8 mouse cellular contexts compared by ENCODE assay signal in the genomic region with DNA sequence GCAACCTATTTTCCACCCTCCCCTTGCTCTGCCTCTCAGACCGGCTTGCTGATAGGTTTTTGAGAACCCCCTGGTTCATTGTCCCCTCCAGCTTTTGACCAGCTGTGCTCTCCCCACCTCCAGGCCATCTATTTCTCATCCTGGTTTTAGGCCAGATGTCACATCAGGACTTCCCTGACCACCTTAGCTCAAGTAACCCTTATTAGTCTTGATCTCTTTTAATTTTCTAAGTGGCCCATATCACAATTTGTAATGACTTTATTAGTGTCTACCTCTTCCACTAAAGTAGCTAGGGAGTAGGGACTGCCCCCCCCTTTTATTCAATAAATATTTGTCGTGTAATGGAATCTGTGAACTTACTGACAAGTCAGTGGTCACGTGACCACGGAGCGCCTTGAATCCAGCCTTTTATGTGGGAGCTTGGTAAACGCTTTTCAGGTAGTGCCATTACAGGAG. TPM values are rescaled to one million over a fixed set of nuclear protein-coding genes. Genes with fewer than 3 reads are reported as not detected.
A peak's percentile ranks its signal among the peaks of the same experiment; 100 is the strongest.
DNase-seq lines count a peak whose midpoint lies in the region; ATAC-seq lines count a peak whose summit lies in the region.

No protein-coding gene starts in this region.

- peak overlapping the region; percentile 84 for H3K4me3 ChIP-seq in forebrain, embryonic 14.5 days (ENCODE audit: low read depth, low read length)
- H3K4me3 ChIP-seq in midbrain, embryonic 15.5 days: peak overlapping the region; percentile 95

- peak overlapping the region; percentile 69 for H3K4me2 ChIP-seq in forebrain, embryonic 14.5 days (ENCODE audit: low read length)
- peak overlapping the region; percentile 85 for H3K4me2 ChIP-seq in midbrain, embryonic 15.5 days

- H3K9ac ChIP-seq in forebrain, embryonic 14.5 days (ENCODE audit: low read length): peak overlapping the region; percentile 88
- H3K9ac ChIP-seq in midbrain, embryonic 15.5 days: peak overlapping the region; percentile 72

- DNase-seq in kidney, adult 18-20 months: peak; percentile 21
- no peak for DNase-seq in kidney, adult 8-10 months
- DNase-seq in T-cell, adult 2 months (ENCODE audit: low spot score): peak; percentile 25
- DNase-seq in forebrain, embryonic 14.5 days (ENCODE audit: low spot score): peak; percentile 66
- peak; percentile 41 to 66 for DNase-seq in kidney, postnatal 4 days
- no peak for DNase-seq in layer of hippocampus, postnatal 25 days (ENCODE audit: extremely low spot score in 1 of 2, low spot score in 1 of 2)
- DNase-seq in left cerebral cortex, adult 8-10 months (ENCODE audit: low spot score in 2 of 2): no peak

- peak overlapping the region; percentile 77 for H3K27ac ChIP-seq in forebrain, embryonic 14.5 days (ENCODE audit: low read depth, low read length)
- peak overlapping the region; percentile 85 for H3K27ac ChIP-seq in midbrain, embryonic 15.5 days

- no peak; the same call in 1 of the 2 replicates for ATAC-seq in forebrain, embryonic 14.5 days
- no peak; the same call in none of the 2 replicates for ATAC-seq in midbrain, embryonic 15.5 days (replicated peaks)

- H3K9me3 ChIP-seq in forebrain, embryonic 14.5 days (replicated peaks; ENCODE audit: control insufficient read depth, low read length): no peaks in the 10 kb centered on the region
- H3K9me3 ChIP-seq in midbrain, embryonic 15.5 days: no peaks in the 10 kb centered on the region

- peaks cover 31% of the 10 kb centered on the region for H3K36me3 ChIP-seq in forebrain, embryonic 14.5 days (ENCODE audit: control insufficient read depth, insufficient read depth, low read length)
- peaks cover 19% of the 10 kb centered on the region for H3K36me3 ChIP-seq in midbrain, embryonic 15.5 days (replicated peaks)

- no peaks in the 10 kb centered on the region for H3K27me3 ChIP-seq in forebrain, embryonic 14.5 days (replicated peaks; ENCODE audit: control insufficient read depth, insufficient read depth, low read length)
- no peaks in the 10 kb centered on the region for H3K27me3 ChIP-seq in midbrain, embryonic 15.5 days (replicated peaks)

- H3K4me1 ChIP-seq in forebrain, embryonic 14.5 days (ENCODE audit: control insufficient read depth, insufficient read depth, low read length): peaks cover 9% of the 10 kb centered on the region; the same call in 1 of the 2 replicates
- peaks cover 18% of the 10 kb centered on the region for H3K4me1 ChIP-seq in midbrain, embryonic 15.5 days

- 1% methylated on average over 6 of the region's 6 CpGs for WGBS in forebrain, embryonic 14.5 days
- WGBS in midbrain, embryonic 15.5 days: under 1% methylated on average over 6 of the region's 6 CpGs

RNA-seq across cellular contexts. Expression of gene B3gat3, which starts 0.7 kb away (rescaled TPM):
- 53.3 and 67.0 TPM in 2 replicates for polyA plus RNA-seq in forebrain, embryonic 14.5 days (2014; fragmentation: Nextera tagmentation; extraction: Ambion mirVana)
- polyA plus RNA-seq in midbrain, embryonic 15.5 days (2015; fragmentation: Nextera tagmentation; extraction: Ambion mirVana): 96.1 and 96.6 TPM in 2 replicates
- 100 to 1,000 TPM; 169 to 172 TPM for total RNA-seq in layer of hippocampus, postnatal 25 days (2021)
- 100 to 1,000 TPM; 155 to 175 (median 172) TPM for total RNA-seq in left cerebral cortex, adult 8-10 months (2022)

RNA-seq across cellular contexts. Expression of gene Rom1, which starts 8.3 kb away (rescaled TPM):
- polyA plus RNA-seq in forebrain, embryonic 14.5 days (2014; fragmentation: Nextera tagmentation; extraction: Ambion mirVana): 0.93 and 0.99 TPM in 2 replicates
- 1.9 and 2.4 TPM in 2 replicates for polyA plus RNA-seq in midbrain, embryonic 15.5 days (2015; fragmentation: Nextera tagmentation; extraction: Ambion mirVana)
- total RNA-seq in layer of hippocampus, postnatal 25 days (2021): 1 to 10 TPM; 4.8 to 6.4 TPM
- 10 to 100 TPM in 1 of 4 experiments, 1 to 10 TPM in 3; 7.9 to 10.1 (median 8.9) TPM for total RNA-seq in left cerebral cortex, adult 8-10 months (2022)

RNA-seq across cellular contexts. Expression of gene Eml3, which starts 8.5 kb away (rescaled TPM):
- polyA plus RNA-seq in forebrain, embryonic 14.5 days (2014; fragmentation: Nextera tagmentation; extraction: Ambion mirVana): 4.1 and 5.4 TPM in 2 replicates
- polyA plus RNA-seq in midbrain, embryonic 15.5 days (2015; fragmentation: Nextera tagmentation; extraction: Ambion mirVana): 10.5 and 13.4 TPM in 2 replicates
- 10 to 100 TPM in 1 of 2 experiments, 1 to 10 TPM in 1; 9.1 to 11.1 TPM for total RNA-seq in layer of hippocampus, postnatal 25 days (2021)
- 10 to 100 TPM; 12.6 to 15.3 (median 13.8) TPM for total RNA-seq in left cerebral cortex, adult 8-10 months (2022)

RNA-seq across cellular contexts. Expression of gene Mta2, which starts 20.8 kb away (rescaled TPM):
- 57.1 and 57.4 TPM in 2 replicates for polyA plus RNA-seq in forebrain, embryonic 14.5 days (2014; fragmentation: Nextera tagmentation; extraction: Ambion mirVana)
- polyA plus RNA-seq in midbrain, embryonic 15.5 days (2015; fragmentation: Nextera tagmentation; extraction: Ambion mirVana): 119 and 121 TPM in 2 replicates
- 10 to 100 TPM; 51.2 to 58.4 TPM for total RNA-seq in layer of hippocampus, postnatal 25 days (2021)
- total RNA-seq in left cerebral cortex, adult 8-10 months (2022): 10 to 100 TPM; 46.8 to 53.8 (median 50.4) TPM

RNA-seq across cellular contexts. Expression of gene Ganab, which starts 23.0 kb away (rescaled TPM):
- 73.3 and 78.9 TPM in 2 replicates for polyA plus RNA-seq in forebrain, embryonic 14.5 days (2014; fragmentation: Nextera tagmentation; extraction: Ambion mirVana)
- polyA plus RNA-seq in midbrain, embryonic 15.5 days (2015; fragmentation: Nextera tagmentation; extraction: Ambion mirVana): 88.8 and 90.7 TPM in 2 replicates
- total RNA-seq in layer of hippocampus, postnatal 25 days (2021): 100 to 1,000 TPM; 116 to 122 TPM
- total RNA-seq in left cerebral cortex, adult 8-10 months (2022): 100 to 1,000 TPM in 3 of 4 experiments, 10 to 100 TPM in 1; 100.0 to 104 (median 103) TPM

Comparison
In these comparisons a context has a peak if more than half of its experiments do, and no peak if none do; other contexts are left out.
1. DNase-seq: peak in kidney, adult 18-20 months (single experiment), T-cell, adult 2 months (single experiment), forebrain, embryonic 14.5 days (single experiment) and kidney, postnatal 4 days (2 of 2); none in kidney, adult 8-10 months (0 of 2), layer of hippocampus, postnatal 25 days (0 of 2) and left cerebral cortex, adult 8-10 months (0 of 2).